ENCODE assay signal across 23 mouse cellular contexts in genomic region chr2:165946046-165946564, GRCm38 (mm10). TPM values are rescaled to one million over a fixed set of nuclear protein-coding genes. Genes with fewer than 3 reads are reported as not detected.
DNase-seq lines count a peak whose midpoint lies in the region; ATAC-seq and TF ChIP-seq lines count a peak whose summit lies in the region.
"Had no signal": no experiment of that assay in that cellular context is flagged by ENCODE, and none has a peak within 500 bp of the region (broad histone marks: within the 10 kb centered on the region; RNA-seq: fewer than 3 reads in every experiment).

No protein-coding gene starts in this region.

- no peaks in the 10 kb centered on the region for H3K27me3 ChIP-seq in spleen, adult 2 months (ENCODE audit: control insufficient read depth, insufficient read depth, low read length)
- no peaks in the 10 kb centered on the region for H3K27me3 ChIP-seq in forebrain, embryonic 15.5 days
- H3K27me3 ChIP-seq: embryonic facial prominence, embryonic 15.5 days; hindbrain, embryonic 12.5 days had no signal

- no peaks in the 10 kb centered on the region for H3K9me3 ChIP-seq in forebrain, embryonic 15.5 days
- H3K9me3 ChIP-seq: embryonic facial prominence, embryonic 15.5 days; forebrain, embryonic 10.5 days; G1E; heart, embryonic 10.5 days; hindbrain, embryonic 12.5 days had no signal

- TF ChIP-seq CTCF in spleen, adult 2 months (IDR thresholded peaks at IDR 0.05; ENCODE audit: extremely low read depth, insufficient read depth, insufficient read length, insufficient replicate concordance) = no peak

- no peak overlapping the region for H3K9ac ChIP-seq in forebrain, embryonic 15.5 days (replicated peaks)
- H3K9ac ChIP-seq: embryonic facial prominence, embryonic 15.5 days; hindbrain, embryonic 12.5 days had no signal

- H3K79me2 ChIP-seq in macrophage (ENCODE audit: inconsistent target) = no peaks in the 10 kb centered on the region

- 15% methylated on average over 1 of the region's 1 CpGs for WGBS in spleen, adult 2 months
- WGBS in macrophage (ENCODE audit: missing documents) = 17% methylated on average over 1 of the region's 1 CpGs
- WGBS in forebrain, embryonic 15.5 days = 86% methylated on average over 1 of the region's 1 CpGs

- H3K4me2 ChIP-seq in forebrain, embryonic 15.5 days (replicated peaks) = no peak overlapping the region
- H3K4me2 ChIP-seq: embryonic facial prominence, embryonic 15.5 days; hindbrain, embryonic 12.5 days had no signal

- DNase-seq in spleen, adult 2 months (ENCODE audit: low read depth in 1 of 2, low spot score in 2 of 2) = peak in 1 of 2 experiments; percentile 63
- DNase-seq in spleen, adult 18-20 months = no peak
- no peak for DNase-seq in spleen, postnatal 14 days (ENCODE audit: low spot score in 2 of 2)
- DNase-seq: adrenal gland, postnatal 10 days; cerebellum, adult 2 months; cerebellum, postnatal 14 days; embryo, embryonic 11 days; gastrocnemius, postnatal 36 days; heart, adult 18-20 months; heart, postnatal 10 days; heart, postnatal 4 days had no signal

- peaks cover 19% of the 10 kb centered on the region; the same call in 1 of the 2 replicates for H3K4me1 ChIP-seq in spleen, adult 2 months (ENCODE audit: control insufficient read depth, insufficient read depth, insufficient read length)
- H3K4me1 ChIP-seq in forebrain, embryonic 15.5 days = no peaks in the 10 kb centered on the region
- H3K4me1 ChIP-seq: embryonic facial prominence, embryonic 15.5 days had no signal

- ATAC-seq in neutrophil, adult 5-6 weeks (ENCODE audit: extremely low read depth, insufficient number of reproducible peaks, low FRiP score, poor library complexity, severe bottlenecking) = peak; percentile 66
- no peak for ATAC-seq in forebrain, embryonic 15.5 days (replicated peaks)
- ATAC-seq: CD4-positive, CD25-positive, alpha-beta regulatory T cell, adult 4 months; forebrain, embryonic 14.5 days; hindbrain, embryonic 16.5 days had no signal

- no peaks in the 10 kb centered on the region for H3K36me3 ChIP-seq in spleen, adult 2 months (ENCODE audit: control insufficient read depth, insufficient read depth, low read length)
- H3K36me3 ChIP-seq in macrophage (ENCODE audit: inconsistent target) = no peaks in the 10 kb centered on the region
- H3K36me3 ChIP-seq in forebrain, embryonic 15.5 days = no peaks in the 10 kb centered on the region
- H3K36me3 ChIP-seq: embryonic facial prominence, embryonic 15.5 days; forebrain, embryonic 10.5 days; G1E; heart, embryonic 10.5 days; hindbrain, embryonic 12.5 days had no signal

- H3K4me3 ChIP-seq in spleen, adult 2 months (ENCODE audit: extremely low read depth, insufficient read depth, insufficient read length) = no peak overlapping the region
- H3K4me3 ChIP-seq in macrophage (ENCODE audit: inconsistent target) = no peak overlapping the region
- H3K4me3 ChIP-seq in forebrain, embryonic 15.5 days = no peak overlapping the region
- H3K4me3 ChIP-seq: embryonic facial prominence, embryonic 15.5 days; erythroblast, embryonic 14.5 days; forebrain, embryonic 10.5 days; heart, embryonic 10.5 days; hindbrain, embryonic 12.5 days had no signal

- TF ChIP-seq POLR2A in spleen, adult 2 months (IDR thresholded peaks at IDR 0.05; ENCODE audit: low read depth, low read length) = no peak; the same call in 1 of the 2 replicates

- H3K27ac ChIP-seq in spleen, adult 2 months (ENCODE audit: insufficient read depth, low read length) = peak overlapping the region; percentile 3; the same call in 1 of the 2 replicates
- peak overlapping the region; percentile 97 for H3K27ac ChIP-seq in macrophage
- no peak overlapping the region for H3K27ac ChIP-seq in forebrain, embryonic 15.5 days (replicated peaks)
- H3K27ac ChIP-seq: embryonic facial prominence, embryonic 15.5 days; hindbrain, embryonic 12.5 days had no signal

RNA-seq across cellular contexts. Expression of gene Ncoa3, which starts 46.3 kb away (rescaled TPM):
- 48.4 and 67.9 TPM in 2 replicates for polyA plus RNA-seq in spleen, adult 2 months (2012; rRNA removed)
- total RNA-seq in macrophage (2018; cell fraction: chromatin; rRNA removed) = 100 to 1,000 TPM in 23 of 26 experiments, 10 to 100 TPM in 3; 62.1 to 293 (median 204) TPM
- 100 to 1,000 TPM in 3 of 26 experiments, 10 to 100 TPM in 23; 52.7 to 107 (median 91.0) TPM for total RNA-seq in macrophage (2018; cell fraction: cytosol; rRNA removed)
- total RNA-seq in macrophage (2018; cell fraction: nucleus; rRNA removed) = 100 to 1,000 TPM in 21 of 26 experiments, 10 to 100 TPM in 5; 76.5 to 218 (median 154) TPM
- 48.3 to 71.1 TPM (median 65.0 TPM) in 3 replicates for polyA plus RNA-seq in macrophage (2018)
- 148 and 164 TPM in 2 replicates for total RNA-seq in neutrophil, adult 5-6 weeks (2017)
- 9.7 and 10.3 TPM in 2 replicates for polyA plus RNA-seq in forebrain, embryonic 15.5 days (2015; fragmentation: Nextera tagmentation; extraction: Ambion mirVana)

RNA-seq across cellular contexts. Expression of gene Zmynd8, which starts 47.3 kb away (rescaled TPM):
- polyA plus RNA-seq in spleen, adult 2 months (2012; rRNA removed) = 25.0 and 25.4 TPM in 2 replicates
- 100 to 1,000 TPM; 113 to 715 (median 441) TPM for total RNA-seq in macrophage (2018; cell fraction: chromatin; rRNA removed)
- 100 to 1,000 TPM in 8 of 26 experiments, 10 to 100 TPM in 18; 32.1 to 112 (median 96.4) TPM for total RNA-seq in macrophage (2018; cell fraction: cytosol; rRNA removed)
- 100 to 1,000 TPM in 22 of 26 experiments, 10 to 100 TPM in 4; 57.9 to 347 (median 193) TPM for total RNA-seq in macrophage (2018; cell fraction: nucleus; rRNA removed)
- 52.3 to 95.5 TPM (median 75.2 TPM) in 3 replicates for polyA plus RNA-seq in macrophage (2018)
- total RNA-seq in neutrophil, adult 5-6 weeks (2017) = 56.9 and 60.5 TPM in 2 replicates
- 81.0 and 85.9 TPM in 2 replicates for polyA plus RNA-seq in forebrain, embryonic 15.5 days (2015; fragmentation: Nextera tagmentation; extraction: Ambion mirVana)
